Mouse (Mus musculus) heart, postnatal 0 days (tissue): ENCODE results near the gene Bax. TPM values are rescaled to one million over a fixed set of nuclear protein-coding genes. Genes with fewer than 3 reads are reported as not detected.
A peak's percentile ranks its signal among the peaks of the same experiment; 100 is the strongest.

Experiments used
- ATAC-seq: fragments of 200-750 bp; cut with Nextera tagmentation; 2 replicates; pipeline ENCODE4 v1.8.0; 2017; ENCODE audit warnings: low read depth, moderate number of reproducible peaks, moderate library complexity; ENCODE audit not compliant: insufficient read depth
- DNase-seq: peaks from one replicate; pipeline ENCODE4 v3.0.0-alpha.2; 2016; ENCODE audit warnings: low spot score
- H3K27ac ChIP-seq: fragments of 300-500 bp; sonication (generic); 2 replicates; pipeline ENCODE4 v1.5.1; 2014; ENCODE audit warnings: low read depth, mild to moderate bottlenecking
- H3K27me3 ChIP-seq: fragments of 300-500 bp; sonication (generic); 2 replicates; pipeline ENCODE4 v1.6.1; 2014; ENCODE audit warnings: low read length, mixed read lengths; ENCODE audit not compliant: control insufficient read depth, insufficient read depth
- H3K36me3 ChIP-seq: fragments of 300-500 bp; sonication (generic); replicated peaks from 2 replicates; pipeline ENCODE4 v1.6.1; 2014; ENCODE audit warnings: low read length, mixed read lengths; ENCODE audit not compliant: control insufficient read depth, insufficient read depth
- H3K4me1 ChIP-seq: fragments of 300-500 bp; sonication (generic); 2 replicates; pipeline ENCODE4 v1.6.1; 2014; ENCODE audit warnings: antibody characterized with exemption; ENCODE audit not compliant: control insufficient read depth, insufficient read depth
- H3K4me2 ChIP-seq: fragments of 300-500 bp; sonication (generic); 2 replicates; pipeline ENCODE4 v1.6.1; 2014; ENCODE audit warnings: low read depth, mild to moderate bottlenecking, low read length, moderate library complexity
- H3K4me3 ChIP-seq: fragments of 300-500 bp; sonication (generic); 2 replicates; pipeline ENCODE4 v1.5.1; 2014; ENCODE audit warnings: low read depth, low read length
- H3K9ac ChIP-seq: fragments of 300-500 bp; sonication (generic); replicated peaks from 2 replicates; pipeline ENCODE4 v1.6.1; 2014; ENCODE audit warnings: low read depth, low read length, mixed read lengths
- H3K9me3 ChIP-seq: fragments of 300-500 bp; sonication (generic); replicated peaks from 2 replicates; pipeline ENCODE4 v1.6.1; 2016; ENCODE audit warnings: low read length; ENCODE audit not compliant: control insufficient read depth
- CTCF ChIP-seq: IDR thresholded peaks from 2 replicates; pipeline ENCODE4 v1.5.1; 2016; ENCODE audit warnings: antibody characterized with exemption, control low read depth, low read depth
- EP300 ChIP-seq: IDR thresholded peaks from 2 replicates; pipeline ENCODE4 v1.6.1; 2016; ENCODE audit warnings: antibody characterized with exemption, low read depth
- WGBS: fragments of 180-500 bp; shearing (Covaris S2); extraction: QIAGEN DNeasy Blood & Tissue Kit; methylation state at CpG from one replicate; pipeline ENCODE4 v1.1.7; 2014; 5-methylcytosine and 5-hydroxymethylcytosine counted together
- polyA plus RNA-seq: library from polyadenylated mRNA; unstranded; fragments of >200 nt; fragmentation: Nextera tagmentation; extraction: Ambion mirVana; gene quantifications from 2 replicates; pipeline ENCODE4 v1.2.1, GENCODE M21; 2015
- total RNA-seq: library from RNA; depleted of rRNA; stranded (reverse); fragments of >200 nt; gene quantifications from 2 replicates; pipeline ENCODE4 v1.2.3, GENCODE M21; 2014; ENCODE audit warnings: low replicate concordance; rRNA removed

The Bax gene
- total RNA-seq, result 48.1 and 88.1 TPM in 2 replicates
- 99.2 and 101 TPM in 2 replicates for polyA plus RNA-seq

DNA sequence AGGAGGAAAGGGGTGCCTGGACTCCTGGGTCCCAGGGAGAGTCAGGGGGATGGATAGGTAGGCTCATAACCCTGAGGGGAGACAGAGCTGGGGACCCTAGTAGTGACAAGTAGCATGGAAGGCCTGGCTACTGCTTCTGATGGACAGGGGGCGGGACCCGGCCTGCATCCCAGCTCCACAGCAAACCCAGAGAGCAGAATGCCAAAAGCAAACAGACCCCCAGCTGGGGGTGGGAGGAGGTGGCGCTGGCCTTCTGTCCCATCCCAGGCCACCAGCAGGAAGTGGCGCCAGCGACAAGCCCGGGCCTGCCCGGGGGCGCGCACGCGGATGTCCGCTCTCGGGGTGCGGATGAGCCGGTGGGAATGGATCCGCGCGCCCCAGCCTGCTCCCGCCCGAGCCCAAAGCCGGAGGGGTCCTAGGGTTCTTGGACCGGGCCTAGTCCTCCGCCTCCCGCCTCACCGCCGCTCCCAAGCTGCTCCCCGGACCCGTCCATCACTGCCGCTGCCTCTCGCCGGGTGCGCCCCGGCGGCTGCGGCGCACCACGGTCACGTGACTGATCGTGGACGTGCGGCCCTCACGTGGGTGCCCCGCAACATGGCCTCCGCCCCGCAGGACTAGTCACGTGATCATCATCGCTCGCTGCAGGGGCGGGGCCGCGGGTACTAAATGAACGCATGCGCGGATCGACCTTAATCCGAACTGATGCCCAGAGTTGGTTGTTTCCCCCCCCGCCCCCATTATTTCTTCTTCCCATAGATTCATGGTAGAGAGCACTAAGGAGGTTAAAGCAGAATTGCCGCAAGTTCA lies at the start of gene Bax:
TSS of gene Bax (minus strand) at position 616 of the 807 bp plus-strand sequence.
- Histone ChIP-seq H3K4me2 (peak within 1 kb of the TSS; percentile 90), H3K27me3 (no peaks in the 10 kb centered on the region), H3K9me3 (no peaks in the 10 kb centered on the region), H3K4me3 (peak within 1 kb of the TSS; percentile 87), H3K36me3 (peaks cover 23% of the 10 kb centered on the region), H3K9ac (peak within 1 kb of the TSS; percentile 75), H3K4me1 (peaks cover 12% of the 10 kb centered on the region), H3K27ac (peak within 1 kb of the TSS; percentile 72)
- WGBS, result under 1% methylated on average over 42 of the region's 58 CpGs
- DNase-seq (peak; percentile 98), ATAC-seq (peak; percentile 91)
- 0 out of 2 replicates have a peak, but pooled peaks have one; percentile 6 for TF ChIP-seq CTCF
- TF ChIP-seq EP300, result no peak

DNA sequence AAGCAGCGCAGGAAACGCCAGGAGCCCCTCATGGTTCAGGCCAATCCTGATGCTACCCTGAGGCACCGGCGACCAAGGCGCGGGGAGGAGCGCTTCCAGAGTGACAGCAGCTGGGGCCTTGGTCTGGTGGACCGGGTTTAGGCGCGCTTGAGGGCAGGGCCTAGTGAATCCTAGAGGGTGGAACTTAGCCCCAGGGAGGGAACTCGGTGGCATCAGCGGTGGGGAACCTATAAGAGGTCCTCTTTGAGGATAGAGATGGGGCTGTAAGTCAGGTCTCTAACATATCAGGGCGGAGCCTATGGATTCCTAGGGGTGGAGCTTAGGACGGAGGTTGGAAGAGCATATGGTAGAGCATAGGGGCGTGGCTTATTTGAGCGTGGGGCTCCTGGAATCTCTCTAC lies 48.7 kb upstream of the Bax start:
- TF ChIP-seq CTCF, result no peak
- TF ChIP-seq EP300, result no peak
- Histone ChIP-seq H3K36me3 (no peaks in the 10 kb centered on the region), H3K9me3 (no peaks in the 10 kb centered on the region), H3K27ac (no peak overlapping the region), H3K4me1 (no peaks in the 10 kb centered on the region), H3K9ac (no peak overlapping the region), H3K27me3 (no peaks in the 10 kb centered on the region), H3K4me3 (no peak overlapping the region), H3K4me2 (no peak overlapping the region)
- WGBS, result 25% methylated on average over 16 of the region's 16 CpGs
- DNase-seq (no peak), ATAC-seq (no peak; the same call in 1 of the 2 replicates)

DNA sequence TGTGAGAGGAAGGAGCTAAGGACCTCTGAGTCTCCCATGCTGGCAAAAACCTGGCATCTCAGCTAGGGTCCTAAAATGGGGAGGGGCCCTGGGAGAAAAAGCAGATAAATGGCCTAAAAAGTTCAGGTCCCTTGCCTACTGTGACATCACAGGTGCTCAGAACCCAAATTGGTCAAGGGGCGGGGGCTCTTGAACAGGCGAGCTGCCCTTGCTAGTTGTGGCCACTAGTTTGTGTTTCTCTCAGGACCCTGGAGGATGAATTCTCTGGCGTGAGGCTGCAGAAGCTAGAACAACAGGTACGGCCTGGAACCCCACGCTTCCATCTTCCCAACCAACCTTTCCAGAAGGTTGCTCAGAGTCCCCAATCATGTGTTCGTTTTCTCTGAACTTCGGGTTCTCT lies 47.7 kb upstream of the Bax start:
- H3K9ac ChIP-seq, result no peak overlapping the region
- no peaks in the 10 kb centered on the region for H3K36me3 ChIP-seq
- H3K27me3 ChIP-seq, result no peaks in the 10 kb centered on the region
- WGBS, result 79% methylated on average over 7 of the region's 7 CpGs
- DNase-seq (no peak), ATAC-seq (no peak)
- no peak overlapping the region for H3K27ac ChIP-seq
- H3K4me2 ChIP-seq, result no peak overlapping the region
- peaks cover 4% of the 10 kb centered on the region for H3K4me1 ChIP-seq
- H3K4me3 ChIP-seq, result no peak overlapping the region
- TF ChIP-seq EP300 (no peak), CTCF (no peak)
- no peaks in the 10 kb centered on the region for H3K9me3 ChIP-seq

- peak within 1 kb of the TSS; percentile 92 for H3K4me3 ChIP-seq
- ATAC-seq (peak; percentile 92), DNase-seq (peak; percentile 95)
- WGBS, result under 1% methylated on average over 44 of the region's 44 CpGs
- peak within 1 kb of the TSS; percentile 85 for H3K4me2 ChIP-seq
- no peaks in the 10 kb centered on the region for H3K27me3 ChIP-seq
- peak within 1 kb of the TSS; percentile 84 for H3K9ac ChIP-seq
- H3K27ac ChIP-seq, result peak within 1 kb of the TSS; percentile 86
- H3K4me1 ChIP-seq, result peaks cover 13% of the 10 kb centered on the region
- H3K9me3 ChIP-seq, result no peaks in the 10 kb centered on the region
- TF ChIP-seq CTCF, result no peak; the same call in 1 of the 2 replicates
- TF ChIP-seq EP300, result peak; percentile 85
- peaks cover 29% of the 10 kb centered on the region for H3K36me3 ChIP-seq
Observed at GRCm38 (mm10) chr7:45509912-45510787, 43.5 kb upstream of the Bax start, which contains the start of gene Nucb1. Gene Nucb1, minus strand, starts transcription at chr7:45510406.

GRCm38 (mm10) chr7:45509181-45509882 lies 42.6 kb upstream of the Bax start:
- H3K27ac ChIP-seq, result peak overlapping the region; percentile 86
- ATAC-seq (no peak), DNase-seq (no peak)
- H3K27me3 ChIP-seq, result no peaks in the 10 kb centered on the region
- TF ChIP-seq EP300 (no peak), CTCF (no peak)
- H3K9me3 ChIP-seq, result no peaks in the 10 kb centered on the region
- peak overlapping the region; percentile 84 for H3K9ac ChIP-seq
- 31% methylated on average over 19 of the region's 19 CpGs for WGBS
- peaks cover 29% of the 10 kb centered on the region for H3K36me3 ChIP-seq
- H3K4me1 ChIP-seq, result peaks cover 13% of the 10 kb centered on the region
- peak overlapping the region; percentile 92 for H3K4me3 ChIP-seq
- peak overlapping the region; percentile 85 for H3K4me2 ChIP-seq
